Mouse (Mus musculus) heart, embryonic 11.5 days (tissue): ENCODE data around the gene Gpr108. TPM values are rescaled to one million over a fixed set of nuclear protein-coding genes. Genes with fewer than 3 reads are reported as not detected.

Experiments used
- ATAC-seq: fragments of 200-750 bp; cut with Nextera tagmentation; replicated peaks from 2 replicates; pipeline ENCODE4 v1.8.0; 2017; ENCODE audit warnings: moderate library complexity; ENCODE audit not compliant: insufficient number of reproducible peaks, low FRiP score, low TSS enrichment
- H3K27ac ChIP-seq: fragments of 300-500 bp; sonication (generic); 2 replicates; pipeline ENCODE4 v1.5.1; 2014; ENCODE audit warnings: mild to moderate bottlenecking, low read depth, low read length
- H3K27me3 ChIP-seq: fragments of 300-500 bp; sonication (generic); 2 replicates; pipeline ENCODE4 v1.6.1; 2014; ENCODE audit warnings: mild to moderate bottlenecking, low read length, mixed read lengths; ENCODE audit not compliant: control insufficient read depth, insufficient read depth
- H3K36me3 ChIP-seq: fragments of 300-500 bp; sonication (generic); 2 replicates; pipeline ENCODE4 v1.6.1; 2014; ENCODE audit warnings: mild to moderate bottlenecking, low read length, moderate library complexity, mixed read lengths; ENCODE audit not compliant: control insufficient read depth, insufficient read depth
- H3K4me1 ChIP-seq: fragments of 300-500 bp; sonication (generic); 2 replicates; pipeline ENCODE4 v1.6.1; 2014; ENCODE audit warnings: low read length; ENCODE audit not compliant: control insufficient read depth, insufficient read depth
- H3K4me2 ChIP-seq: fragments of 300-500 bp; sonication (generic); 2 replicates; pipeline ENCODE4 v1.6.1; 2014; ENCODE audit warnings: mild to moderate bottlenecking, moderate library complexity
- H3K4me3 ChIP-seq: fragments of 300-500 bp; sonication (generic); 2 replicates; pipeline ENCODE4 v1.5.1; 2014; ENCODE audit warnings: low read depth, low read length
- H3K9ac ChIP-seq: fragments of 300-500 bp; sonication (generic); 2 replicates; pipeline ENCODE4 v1.6.1; 2014; ENCODE audit warnings: mild to moderate bottlenecking, low read depth, low read length, moderate library complexity
- H3K9me3 ChIP-seq: fragments of 300-500 bp; sonication (generic); replicated peaks from 2 replicates; pipeline ENCODE4 v1.6.1; 2016; ENCODE audit warnings: low read length; ENCODE audit not compliant: control insufficient read depth
- WGBS: fragments of 180-500 bp; shearing (Covaris S2); extraction: QIAGEN DNeasy Blood & Tissue Kit; methylation state at CpG from one replicate; pipeline ENCODE4 v1.1.7; 2014; ENCODE audit not compliant: insufficient replicate concordance; 5-methylcytosine and 5-hydroxymethylcytosine counted together
- polyA plus RNA-seq: library from polyadenylated mRNA; unstranded; fragments of >200 nt; fragmentation: Nextera tagmentation; extraction: Ambion mirVana; gene quantifications from 2 replicates; pipeline ENCODE4 v1.2.1, GENCODE M21; 2014

Gene Gpr108
- polyA plus RNA-seq, 1 experiment from 2014 or later: 24.0 TPM

- Histone ChIP-seq H3K4me1 (no peaks in the 10 kb centered on the region), H3K9me3 (no peaks in the 10 kb centered on the region), H3K27me3 (no peaks in the 10 kb centered on the region), H3K27ac (no peak overlapping the region), H3K4me2 (no peak overlapping the region), H3K9ac (no peak overlapping the region), H3K4me3 (no peak overlapping the region), H3K36me3 (peaks cover 4% of the 10 kb centered on the region)
- 51% methylated on average over 6 of the region's 6 CpGs for WGBS
- ATAC-seq: no peak
These were observed 17.5 kb downstream of the Gpr108 start for GRCm38 (mm10) chr17:57230728-57231125.

- Histone ChIP-seq H3K36me3 (peaks cover 4% of the 10 kb centered on the region; the same call in 1 of the 2 replicates), H3K4me1 (no peaks in the 10 kb centered on the region), H3K27ac (no peak overlapping the region), H3K9me3 (no peaks in the 10 kb centered on the region), H3K9ac (no peak overlapping the region), H3K4me3 (no peak overlapping the region), H3K27me3 (no peaks in the 10 kb centered on the region), H3K4me2 (no peak overlapping the region)
- ATAC-seq: no peak
- 74% methylated on average over 15 of the region's 15 CpGs for WGBS
These were observed 18.2 kb downstream of the Gpr108 start for GRCm38 (mm10) chr17:57229851-57230727.

- Histone ChIP-seq H3K9me3 (no peaks in the 10 kb centered on the region), H3K36me3 (no peaks in the 10 kb centered on the region), H3K27me3 (peaks cover 5% of the 10 kb centered on the region), H3K4me1 (no peaks in the 10 kb centered on the region), H3K4me2 (no peak overlapping the region), H3K9ac (no peak overlapping the region), H3K4me3 (no peak overlapping the region), H3K27ac (no peak overlapping the region)
- ATAC-seq: no peak
- WGBS: 67% methylated on average over 3 of the region's 3 CpGs
These were observed 19.4 kb downstream of the Gpr108 start for GRCm38 (mm10) chr17:57228873-57229272.

GRCm38 (mm10) chr17:57228014-57228413 lies 20.2 kb downstream of the Gpr108 start, which contains the start of gene C3:
Gene C3, minus strand, starts transcription at chr17:57228136.
- Histone ChIP-seq H3K27ac (no peak within 1 kb of the TSS), H3K9me3 (no peaks in the 10 kb centered on the region), H3K36me3 (no peaks in the 10 kb centered on the region), H3K4me2 (no peak within 1 kb of the TSS), H3K4me3 (no peak within 1 kb of the TSS), H3K4me1 (no peaks in the 10 kb centered on the region), H3K9ac (no peak within 1 kb of the TSS), H3K27me3 (peaks cover 9% of the 10 kb centered on the region)
- no peak for ATAC-seq
- WGBS: 74% methylated on average over 3 of the region's 3 CpGs

- ATAC-seq: no peak
- no peak overlapping the region for H3K4me3 ChIP-seq
- H3K4me1 ChIP-seq: no peaks in the 10 kb centered on the region
- 73% methylated on average over 2 of the region's 2 CpGs for WGBS
- no peak overlapping the region for H3K9ac ChIP-seq
- H3K9me3 ChIP-seq: no peaks in the 10 kb centered on the region
- H3K27ac ChIP-seq: no peak overlapping the region
- peaks cover 9% of the 10 kb centered on the region for H3K27me3 ChIP-seq
- H3K36me3 ChIP-seq: no peaks in the 10 kb centered on the region
- H3K4me2 ChIP-seq: no peak overlapping the region
These were observed 20.8 kb downstream of the Gpr108 start for GRCm38 (mm10) chr17:57227468-57227867.

GRCm38 (mm10) chr17:57223313-57223712 lies 24.9 kb downstream of the Gpr108 start:
- no peaks in the 10 kb centered on the region for H3K36me3 ChIP-seq
- whole genome bisulfite sequencing: 62% methylated on average over 9 of the region's 9 CpGs
- no peaks in the 10 kb centered on the region for H3K9me3 ChIP-seq
- no peak overlapping the region for H3K27ac ChIP-seq
- ATAC-seq: no peak
- H3K9ac ChIP-seq: no peak overlapping the region
- no peak overlapping the region for H3K4me3 ChIP-seq
- no peaks in the 10 kb centered on the region for H3K4me1 ChIP-seq
- peaks cover 9% of the 10 kb centered on the region for H3K27me3 ChIP-seq
- no peak overlapping the region for H3K4me2 ChIP-seq

GRCm38 (mm10) chr17:57221911-57222310 lies 26.3 kb downstream of the Gpr108 start:
- Histone ChIP-seq H3K9ac (no peak overlapping the region), H3K4me2 (no peak overlapping the region), H3K4me3 (no peak overlapping the region), H3K4me1 (no peaks in the 10 kb centered on the region), H3K27ac (no peak overlapping the region), H3K9me3 (no peaks in the 10 kb centered on the region), H3K27me3 (peaks cover 9% of the 10 kb centered on the region), H3K36me3 (no peaks in the 10 kb centered on the region)
- ATAC-seq: no peak
- 51% methylated on average over 4 of the region's 4 CpGs for WGBS

- Histone ChIP-seq H3K27ac (no peak overlapping the region), H3K36me3 (no peaks in the 10 kb centered on the region), H3K4me3 (no peak overlapping the region), H3K9me3 (no peaks in the 10 kb centered on the region), H3K4me1 (no peaks in the 10 kb centered on the region), H3K9ac (no peak overlapping the region), H3K4me2 (no peak overlapping the region), H3K27me3 (peaks cover 11% of the 10 kb centered on the region)
- WGBS: 25% methylated on average over 3 of the region's 3 CpGs
- ATAC-seq: no peak
These were observed 28.4 kb downstream of the Gpr108 start for GRCm38 (mm10) chr17:57219884-57220207.
